Mouse (Mus musculus) neural tube, embryonic 14.5 days (tissue): Measurements from ENCODE around the gene Rab33b. TPM values are rescaled to one million over a fixed set of nuclear protein-coding genes. Genes with fewer than 3 reads are reported as not detected.

Source experiments
- ATAC-seq: fragments of 200-750 bp; cut with Nextera tagmentation; 2 replicates; pipeline ENCODE4 v1.8.0; 2017; ENCODE audit warnings: low read depth, mild to moderate bottlenecking, moderate TSS enrichment, moderate library complexity
- H3K27ac ChIP-seq: fragments of 300-500 bp; sonication (generic); 2 replicates; pipeline ENCODE4 v1.5.1; 2014; ENCODE audit warnings: low read depth, mild to moderate bottlenecking, control low read depth, low read length, moderate library complexity, mixed read lengths
- H3K27me3 ChIP-seq: fragments of 300-500 bp; sonication (generic); 2 replicates; pipeline ENCODE4 v1.6.1; 2014; ENCODE audit warnings: low read length; ENCODE audit not compliant: control insufficient read depth, insufficient read depth
- H3K36me3 ChIP-seq: fragments of 300-500 bp; sonication (generic); 2 replicates; pipeline ENCODE4 v1.6.1; 2014; ENCODE audit warnings: low read length, mixed read lengths; ENCODE audit not compliant: control insufficient read depth, insufficient read depth
- H3K4me1 ChIP-seq: fragments of 300-500 bp; sonication (generic); 2 replicates; pipeline ENCODE4 v1.6.1; 2014; ENCODE audit warnings: low read length; ENCODE audit not compliant: control insufficient read depth, insufficient read depth
- H3K4me2 ChIP-seq: fragments of 300-500 bp; sonication (generic); 2 replicates; pipeline ENCODE4 v1.6.1; 2014; ENCODE audit warnings: mild to moderate bottlenecking, low read depth, low read length, control low read depth
- H3K4me3 ChIP-seq: fragments of 300-500 bp; sonication (generic); 2 replicates; pipeline ENCODE4 v1.5.1; 2014; ENCODE audit warnings: low read depth, low read length, control low read depth, mixed read lengths
- H3K9ac ChIP-seq: fragments of 300-500 bp; sonication (generic); replicated peaks from 2 replicates; pipeline ENCODE4 v1.6.1; 2014; ENCODE audit warnings: low read depth, mild to moderate bottlenecking, control low read depth, low read length, mixed read lengths
- H3K9me3 ChIP-seq: fragments of 300-500 bp; sonication (generic); 2 replicates; pipeline ENCODE4 v1.6.1; 2016; ENCODE audit warnings: low read length; ENCODE audit not compliant: control insufficient read depth
- WGBS: fragments of 180-500 bp; shearing (Covaris S2); extraction: QIAGEN DNeasy Blood & Tissue Kit; methylation state at CpG from one replicate; pipeline ENCODE4 v1.1.7; 2014; 5-methylcytosine and 5-hydroxymethylcytosine counted together
- polyA plus RNA-seq: library from polyadenylated mRNA; unstranded; fragments of >200 nt; fragmentation: Nextera tagmentation; extraction: Ambion mirVana; gene quantifications from 2 replicates; pipeline ENCODE4 v1.2.1, GENCODE M21; 2014

Rab33b gene
- polyA plus RNA-seq, 1 experiment from 2014 or later, result 24.5 TPM

- Histone ChIP-seq H3K4me1 (no peaks in the 10 kb centered on the region), H3K27ac (no peak overlapping the region), H3K9ac (no peak overlapping the region), H3K36me3 (peaks cover 8% of the 10 kb centered on the region; the same call in 1 of the 2 replicates), H3K4me2 (no peak overlapping the region), H3K4me3 (no peak overlapping the region), H3K9me3 (no peaks in the 10 kb centered on the region), H3K27me3 (no peaks in the 10 kb centered on the region)
- ATAC-seq, result no peak
- WGBS, result 85% methylated on average over 5 of the region's 5 CpGs
Observed at GRCm38 (mm10) chr3:51498659-51499058, 14.9 kb downstream of the Rab33b start.

- no peak overlapping the region for H3K4me3 ChIP-seq
- 91% methylated on average over 4 of the region's 4 CpGs for WGBS
- no peak overlapping the region for H3K4me2 ChIP-seq
- H3K36me3 ChIP-seq, result no peaks in the 10 kb centered on the region
- H3K9me3 ChIP-seq, result no peaks in the 10 kb centered on the region
- no peaks in the 10 kb centered on the region for H3K4me1 ChIP-seq
- no peak for ATAC-seq
- no peaks in the 10 kb centered on the region for H3K27me3 ChIP-seq
- H3K9ac ChIP-seq, result no peak overlapping the region
- no peak overlapping the region for H3K27ac ChIP-seq
Observed at GRCm38 (mm10) chr3:51499876-51500275, 16.2 kb downstream of the Rab33b start.

DNA sequence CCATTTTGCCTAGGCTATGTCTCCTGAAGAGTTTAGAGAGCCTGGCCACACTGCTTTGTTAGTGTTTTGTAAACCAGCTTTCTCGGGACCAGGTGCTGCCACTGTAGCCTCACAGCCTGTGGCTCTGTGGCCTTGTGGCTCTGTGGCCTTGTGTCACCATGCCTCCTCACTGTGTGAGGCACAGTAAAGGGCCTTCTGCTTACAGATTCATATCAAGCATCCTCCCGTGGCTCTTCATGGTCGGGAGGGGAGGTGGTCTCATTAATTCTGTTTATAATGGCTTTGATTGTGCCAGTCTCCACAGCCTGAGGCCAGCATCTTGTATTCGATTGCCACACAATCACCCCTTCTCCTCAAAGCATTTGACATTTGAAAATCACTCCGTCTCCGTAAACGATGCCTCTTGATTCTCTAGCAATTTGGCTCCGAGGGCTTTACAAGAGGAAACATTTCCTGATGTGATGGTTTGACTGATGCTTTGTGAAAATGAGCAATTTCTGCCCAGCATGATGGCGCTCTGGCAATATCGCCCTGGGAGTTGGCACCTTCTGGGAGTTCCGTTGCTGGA, 20.7 kb downstream of the Rab33b start:
- peak; percentile 54; the same call in 1 of the 2 replicates for ATAC-seq
- 39% methylated on average over 11 of the region's 11 CpGs for WGBS
- no peaks in the 10 kb centered on the region for H3K36me3 ChIP-seq
- H3K4me2 ChIP-seq, result no peak overlapping the region
- no peaks in the 10 kb centered on the region for H3K9me3 ChIP-seq
- H3K27me3 ChIP-seq, result no peaks in the 10 kb centered on the region
- H3K4me3 ChIP-seq, result no peak overlapping the region
- H3K27ac ChIP-seq, result no peak overlapping the region
- H3K4me1 ChIP-seq, result no peaks in the 10 kb centered on the region
- H3K9ac ChIP-seq, result no peak overlapping the region

- no peak overlapping the region for H3K4me3 ChIP-seq
- no peak overlapping the region for H3K27ac ChIP-seq
- no peaks in the 10 kb centered on the region for H3K36me3 ChIP-seq
- H3K9ac ChIP-seq, result no peak overlapping the region
- WGBS, result 46% methylated on average over 19 of the region's 19 CpGs
- no peaks in the 10 kb centered on the region for H3K9me3 ChIP-seq
- no peaks in the 10 kb centered on the region for H3K27me3 ChIP-seq
- ATAC-seq, result no peak
- no peaks in the 10 kb centered on the region for H3K4me1 ChIP-seq
- no peak overlapping the region for H3K4me2 ChIP-seq
Observed at GRCm38 (mm10) chr3:51505465-51505864, 21.7 kb downstream of the Rab33b start.

- 29% methylated on average over 8 of the region's 8 CpGs for WGBS
- no peak overlapping the region for H3K4me3 ChIP-seq
- no peak for ATAC-seq
Observed at GRCm38 (mm10) chr3:51510903-51511302, 27.2 kb downstream of the Rab33b start.

GRCm38 (mm10) chr3:51511983-51512382, 28.3 kb downstream of the Rab33b start:
- Histone ChIP-seq H3K36me3 (no peaks in the 10 kb centered on the region), H3K27me3 (no peaks in the 10 kb centered on the region), H3K9ac (no peak overlapping the region), H3K4me1 (no peaks in the 10 kb centered on the region), H3K4me3 (no peak overlapping the region), H3K4me2 (no peak overlapping the region), H3K27ac (no peak overlapping the region), H3K9me3 (no peaks in the 10 kb centered on the region)
- WGBS, result 94% methylated on average over 5 of the region's 5 CpGs
- no peak for ATAC-seq

More at GRCm38 (mm10) chr3:51510903-51511302, 27.2 kb downstream of the Rab33b start:
- H3K9me3 ChIP-seq, result no peaks in the 10 kb centered on the region
- H3K9ac ChIP-seq, result no peak overlapping the region
- no peak overlapping the region for H3K27ac ChIP-seq
- no peak overlapping the region for H3K4me2 ChIP-seq
- no peaks in the 10 kb centered on the region for H3K36me3 ChIP-seq
- no peaks in the 10 kb centered on the region for H3K27me3 ChIP-seq
- H3K4me1 ChIP-seq, result no peaks in the 10 kb centered on the region

GRCm38 (mm10) chr3:51517467-51517866, 33.7 kb downstream of the Rab33b start:
- no peak overlapping the region for H3K4me2 ChIP-seq
- no peaks in the 10 kb centered on the region for H3K27me3 ChIP-seq
- WGBS, result 80% methylated on average over 4 of the region's 4 CpGs
- H3K9me3 ChIP-seq, result no peaks in the 10 kb centered on the region
- no peak overlapping the region for H3K27ac ChIP-seq
- no peak for ATAC-seq
- no peak overlapping the region for H3K9ac ChIP-seq
- H3K36me3 ChIP-seq, result peaks cover 15% of the 10 kb centered on the region
- H3K4me3 ChIP-seq, result no peak overlapping the region
- no peaks in the 10 kb centered on the region for H3K4me1 ChIP-seq

- Histone ChIP-seq H3K27me3 (no peaks in the 10 kb centered on the region), H3K9me3 (no peaks in the 10 kb centered on the region), H3K27ac (no peak overlapping the region), H3K9ac (no peak overlapping the region), H3K36me3 (peaks cover 21% of the 10 kb centered on the region), H3K4me2 (no peak overlapping the region), H3K4me3 (no peak overlapping the region), H3K4me1 (no peaks in the 10 kb centered on the region)
- 82% methylated on average over 12 of the region's 12 CpGs for WGBS
- no peak for ATAC-seq
Observed at GRCm38 (mm10) chr3:51517878-51518762, 34.4 kb downstream of the Rab33b start.

GRCm38 (mm10) chr3:51518763-51519121, 35.0 kb downstream of the Rab33b start:
- no peak for ATAC-seq
- Histone ChIP-seq H3K36me3 (peaks cover 25% of the 10 kb centered on the region), H3K27me3 (no peaks in the 10 kb centered on the region), H3K4me3 (no peak overlapping the region), H3K4me1 (no peaks in the 10 kb centered on the region), H3K9me3 (no peaks in the 10 kb centered on the region), H3K27ac (no peak overlapping the region), H3K9ac (no peak overlapping the region), H3K4me2 (no peak overlapping the region)
- 73% methylated on average over 8 of the region's 8 CpGs for WGBS
